In the genomic region with DNA sequence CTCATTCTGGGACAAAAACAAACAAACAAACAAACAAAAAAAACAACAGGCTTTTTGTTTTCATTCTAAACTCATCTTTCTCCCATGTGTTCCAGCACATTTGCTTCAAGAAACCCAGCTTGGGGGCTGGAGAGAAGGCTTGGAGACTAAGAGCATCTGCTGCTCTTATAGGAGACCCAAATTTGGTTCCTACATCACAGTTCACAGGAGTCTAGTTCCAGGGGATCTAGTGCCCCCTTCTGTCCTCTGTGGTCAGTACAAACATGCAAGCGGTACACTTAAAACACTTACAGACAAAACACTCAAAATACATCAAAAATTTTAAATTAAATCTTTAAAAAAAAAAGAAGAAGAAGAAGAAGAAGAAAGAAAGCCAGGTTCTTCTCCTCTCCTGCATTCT, we compare ENCODE assay signal across 13 mouse cellular contexts. TPM values are rescaled to one million over a fixed set of nuclear protein-coding genes. Genes with fewer than 3 reads are reported as not detected.
DNase-seq lines count a peak whose midpoint lies in the region; ATAC-seq and TF ChIP-seq lines count a peak whose summit lies in the region.
"Had no signal": no experiment of that assay in that cellular context is flagged by ENCODE, and none has a peak within 500 bp of the region (broad histone marks: within the 10 kb centered on the region; RNA-seq: fewer than 3 reads in every experiment).

No protein-coding gene starts in this region.

- no peaks in the 10 kb centered on the region for H3K27me3 ChIP-seq in MEL (ENCODE audit: control insufficient read depth in 1 of 2, insufficient read depth in 2 of 2, low read length in 2 of 2)
- H3K27me3 ChIP-seq: midbrain, embryonic 15.5 days had no signal

- TF ChIP-seq EP300 in MEL (IDR thresholded peaks at IDR 0.05; ENCODE audit: low read depth in 1 of 2, low read length in 2 of 2): no peak

- TF ChIP-seq RAD21 in MEL (IDR thresholded peaks at IDR 0.05; ENCODE audit: low read depth, low read length): peak; percentile 6

- H3K9me3 ChIP-seq in MEL (replicated peaks; ENCODE audit: insufficient read depth, low read length): no peaks in the 10 kb centered on the region
- H3K9me3 ChIP-seq: midbrain, embryonic 15.5 days had no signal

- H3K27ac ChIP-seq in MEL (ENCODE audit: control insufficient read depth, low read depth, low read length): no peak overlapping the region
- H3K27ac ChIP-seq: midbrain, embryonic 15.5 days had no signal

- TF ChIP-seq POLR2A in MEL (IDR thresholded peaks at IDR 0.05; ENCODE audit: control insufficient read depth in 1 of 2, insufficient read depth in 1 of 2, low read depth in 1 of 2, low read length in 2 of 2, poor library complexity in 1 of 2): no peak

- H3K9ac ChIP-seq in MEL (ENCODE audit: control insufficient read depth, low read depth, low read length, poor library complexity, severe bottlenecking): no peak overlapping the region
- H3K9ac ChIP-seq: midbrain, embryonic 15.5 days had no signal

- no peaks in the 10 kb centered on the region for H3K4me1 ChIP-seq in MEL (ENCODE audit: control insufficient read depth in 1 of 2, insufficient read depth in 2 of 2, low read length in 2 of 2)
- H3K4me1 ChIP-seq: midbrain, embryonic 15.5 days had no signal

- peaks cover 0 to 5% of the 10 kb centered on the region in 2 experiments; a peak in 2 of 4 replicates for H3K36me3 ChIP-seq in MEL (ENCODE audit: control insufficient read depth in 1 of 2, insufficient read depth in 2 of 2, low read length in 2 of 2)

- peak in 1 of 3 experiments; percentile 13; a peak in 1 of 6 replicates for TF ChIP-seq CTCF in MEL (IDR thresholded peaks at IDR 0.05 in 2 of 3, conservative IDR thresholded peaks at IDR 0.05 in 1 of 3; ENCODE audit: control insufficient read depth in 1 of 3, insufficient read depth in 1 of 3, low read depth in 2 of 3, low read length in 3 of 3, poor library complexity in 1 of 3, severe bottlenecking in 1 of 3)

- peak; percentile 50; the same call in 1 of the 2 replicates for ATAC-seq in megakaryocyte progenitor cell, adult 5-6 weeks (replicated peaks; ENCODE audit: poor library complexity)
- ATAC-seq: midbrain, embryonic 15.5 days had no signal

- peak; percentile 61 for DNase-seq in heart, adult 11 months
- DNase-seq in heart, postnatal 14 days: no peak
- DNase-seq in lung, postnatal 10 days: peak; percentile 24
- DNase-seq in lung, postnatal 4 days: no peak
- DNase-seq in MEL (ENCODE audit: low read depth, low spot score): no peak
- no peak for DNase-seq in gastrocnemius, postnatal 14 days
- DNase-seq: heart, postnatal 36 days; kidney, postnatal 14 days; right cerebral cortex, postnatal 4 days had no signal

- H3K79me2 ChIP-seq in MEL (ENCODE audit: control insufficient read depth, insufficient read depth, low read length, poor library complexity): no peaks in the 10 kb centered on the region

- H3K4me3 ChIP-seq in MEL (ENCODE audit: control insufficient read depth in 1 of 2, insufficient read depth in 1 of 2, low read depth in 2 of 2, low read length in 2 of 2): no peak overlapping the region
- H3K4me3 ChIP-seq: midbrain, embryonic 15.5 days had no signal

- intact Hi-C loops in heart, postnatal 14 days (cut with DNase I): no loop called here
- intact Hi-C loops in gastrocnemius, postnatal 14 days (cut with DNase I; ENCODE audit: low total_unique reads): no loop called here

TF ChIP-seq in MEL, 35 proteins besides CTCF, POLR2A, EP300 and RAD21:
- TF ChIP-seq ZMIZ1 (IDR thresholded peaks at IDR 0.05; ENCODE audit: low read depth, low read length) (no peak), USF1 (IDR thresholded peaks at IDR 0.05; ENCODE audit: low read depth, low read length) (no peak), NRF1 (IDR thresholded peaks at IDR 0.05; ENCODE audit: insufficient read depth, low read depth, low read length, poor library complexity, severe bottlenecking) (no peak), KAT2A (conservative IDR thresholded peaks at IDR 0.05; ENCODE audit: low read depth, low read length) (no peak), TAL1 (IDR thresholded peaks at IDR 0.05; ENCODE audit: low read length) (no peak), CHD2 (IDR thresholded peaks at IDR 0.05; ENCODE audit: low read length) (no peak), HCFC1 (IDR thresholded peaks at IDR 0.05; ENCODE audit: low read depth, low read length) (no peak), POLR2AphosphoS2 (IDR thresholded peaks at IDR 0.05; ENCODE audit: low read length) (no peak), MEF2A (IDR thresholded peaks at IDR 0.05; ENCODE audit: extremely low read depth, insufficient replicate concordance, low read depth, low read length, poor library complexity, severe bottlenecking) (no peak), ELF1 (IDR thresholded peaks at IDR 0.05; ENCODE audit: low read depth, low read length) (no peak), ZKSCAN1 (IDR thresholded peaks at IDR 0.05; ENCODE audit: low read depth, low read length) (no peak), CHD1 (IDR thresholded peaks at IDR 0.05; ENCODE audit: low read depth, low read length) (no peak), ZC3H11A (IDR thresholded peaks at IDR 0.05; ENCODE audit: low read depth, low read length) (no peak), JUND (IDR thresholded peaks at IDR 0.05; ENCODE audit: low read depth, low read length) (no peak), MYB (IDR thresholded peaks at IDR 0.05; ENCODE audit: low read depth, low read length) (no peak), MYC (IDR thresholded peaks at IDR 0.05; ENCODE audit: low read depth, low read length) (no peak)

RNA-seq across cellular contexts. Expression of a gene that starts 16.4 kb away (rescaled TPM):
- total RNA-seq in heart, postnatal 14 days (2021): 1 to 10 TPM; 5.1 to 6.4 TPM
- 0.95 and 1.0 TPM in 2 replicates for total RNA-seq in MEL (2012; rRNA removed)
- 1 to 10 TPM in 1 of 2 experiments, not detected in 1; 1.8 TPM for polyA plus RNA-seq in MEL (2012; ENCODE audit: insufficient read depth in 1 of 2, insufficient read length in 2 of 2, low read depth in 1 of 2, low replicate concordance in 2 of 2, missing spikeins in 1 of 2)
- 3.1 and 7.6 TPM in 2 replicates for total RNA-seq in megakaryocyte progenitor cell, adult 5-6 weeks (2015)
- 2.1 and 2.5 TPM in 2 replicates for total RNA-seq in megakaryocyte progenitor cell, adult 5-6 weeks (2017)
- 1 to 10 TPM; 1.1 to 1.4 TPM for total RNA-seq in gastrocnemius, postnatal 14 days (2021)

RNA-seq across cellular contexts. Expression of a gene that starts 30.4 kb away (rescaled TPM):
- 10 to 100 TPM; 19.8 to 21.5 TPM for total RNA-seq in heart, postnatal 14 days (2021)
- total RNA-seq in MEL (2012; rRNA removed): 17.3 and 18.5 TPM in 2 replicates
- polyA plus RNA-seq in MEL (2012; ENCODE audit: insufficient read depth in 1 of 2, insufficient read length in 2 of 2, low read depth in 1 of 2, low replicate concordance in 2 of 2, missing spikeins in 1 of 2): 10 to 100 TPM in 1 of 2 experiments, not detected in 1; 16.0 TPM
- 11.3 and 12.2 TPM in 2 replicates for total RNA-seq in megakaryocyte progenitor cell, adult 5-6 weeks (2015)
- total RNA-seq in megakaryocyte progenitor cell, adult 5-6 weeks (2017): 7.1 and 12.7 TPM in 2 replicates
- total RNA-seq in gastrocnemius, postnatal 14 days (2021): 10 to 100 TPM; 17.9 to 18.9 TPM

RNA-seq across cellular contexts. Expression of a gene that starts 30.4 kb away (rescaled TPM):
- 10 to 100 TPM in 1 of 2 experiments, 1 to 10 TPM in 1; 8.9 to 10.2 TPM for total RNA-seq in heart, postnatal 14 days (2021)
- 15.3 and 16.6 TPM in 2 replicates for total RNA-seq in MEL (2012; rRNA removed)
- 10 to 100 TPM in 1 of 2 experiments, not detected in 1; 30.0 TPM for polyA plus RNA-seq in MEL (2012; ENCODE audit: insufficient read depth in 1 of 2, insufficient read length in 2 of 2, low read depth in 1 of 2, low replicate concordance in 2 of 2, missing spikeins in 1 of 2)
- total RNA-seq in megakaryocyte progenitor cell, adult 5-6 weeks (2015): 17.6 and 19.7 TPM in 2 replicates
- 28.4 and 30.3 TPM in 2 replicates for total RNA-seq in megakaryocyte progenitor cell, adult 5-6 weeks (2017)
- 1 to 10 TPM; 3.8 to 4.9 TPM for total RNA-seq in gastrocnemius, postnatal 14 days (2021)

RNA-seq across cellular contexts. Expression of a gene that starts 30.6 kb away (rescaled TPM):
- under 1 TPM; 0.61 to 0.84 TPM for total RNA-seq in heart, postnatal 14 days (2021)
- total RNA-seq in MEL (2012; rRNA removed): 0.08 and 0.13 TPM in 2 replicates
- under 1 TPM in 1 of 2 experiments, not detected in 1; 0.14 TPM for polyA plus RNA-seq in MEL (2012; ENCODE audit: insufficient read depth in 1 of 2, insufficient read length in 2 of 2, low read depth in 1 of 2, low replicate concordance in 2 of 2, missing spikeins in 1 of 2)
- total RNA-seq in megakaryocyte progenitor cell, adult 5-6 weeks (2015): 0.57 and 0.85 TPM in 2 replicates
- total RNA-seq in megakaryocyte progenitor cell, adult 5-6 weeks (2017): 0.34 and 0.92 TPM in 2 replicates
- total RNA-seq in gastrocnemius, postnatal 14 days (2021): under 1 TPM; 0.53 to 0.84 TPM

RNA-seq across cellular contexts. Expression of a gene that starts 48.0 kb away (rescaled TPM):
- under 1 TPM; 0.63 to 0.69 TPM for total RNA-seq in heart, postnatal 14 days (2021)
- total RNA-seq in MEL (2012; rRNA removed): not detected in 2 replicates
- not detected for polyA plus RNA-seq in MEL (2012; ENCODE audit: insufficient read depth in 1 of 2, insufficient read length in 2 of 2, low read depth in 1 of 2, low replicate concordance in 2 of 2, missing spikeins in 1 of 2)
- not detected in 2 replicates for total RNA-seq in megakaryocyte progenitor cell, adult 5-6 weeks (2015)
- total RNA-seq in megakaryocyte progenitor cell, adult 5-6 weeks (2017): 0.24 TPM in 1 of 2 replicates, not detected in the other
- total RNA-seq in gastrocnemius, postnatal 14 days (2021): under 1 TPM in 1 of 2 experiments, not detected in 1; 0.21 TPM
- total RNA-seq: left cerebral cortex, adult 18-20 months had no signal
- polyA plus RNA-seq: liver, embryonic 11.5 days; midbrain, embryonic 15.5 days had no signal

Comparison
In these comparisons a context has a peak if more than half of its experiments do, and no peak if none do; other contexts are left out.
1. DNase-seq: peak in heart, adult 11 months (single experiment) and lung, postnatal 10 days (single experiment); none in heart, postnatal 14 days (0 of 2), lung, postnatal 4 days (0 of 2), MEL (single experiment) and gastrocnemius, postnatal 14 days (single experiment).